Mouse (Mus musculus): Measurements from ENCODE around the gene Srrm2. TPM values are rescaled to one million over a fixed set of nuclear protein-coding genes. Genes with fewer than 3 reads are reported as not detected.

Srrm2 gene
- total and polyA plus RNA-seq, 3 experiments = 26.7 to 383 (median 90.4) TPM

GRCm38 (mm10) chr17:23823018-23823417, 32.7 kb downstream of the Srrm2 start:
- DNase-seq (ENCODE audit: extremely low read depth) = no peak
- H3K79me2 ChIP-seq (replicated peaks; ENCODE audit: control insufficient read depth, extremely low read depth, insufficient read depth, poor library complexity, severe bottlenecking) = peaks cover 27% of the 10 kb centered on the region
- no peak overlapping the region for H3K4me3 ChIP-seq (replicated peaks in 1 of 3; ENCODE audit: low read depth in 2 of 3, low read length in 2 of 3, poor library complexity in 1 of 3)
- no peaks in the 10 kb centered on the region for H3K27me3 ChIP-seq (replicated peaks)
- H3K9me3 ChIP-seq (replicated peaks; ENCODE audit: low read length) = peaks cover 5% of the 10 kb centered on the region
- in situ Hi-C loops (cut with MboI; ENCODE audit: low pct_ligation_motif_present, low pct_unique_long_range_greater_than_20kb, low sequenced_read_pairs) (no loop called here), dilution Hi-C loops (cut with MboI; ENCODE audit: extremely low pct_ligation_motif_present, extremely low pct_unique_long_range_greater_than_20kb, low sequenced_read_pairs) (no loop called here)
- no peak overlapping the region for H3K9ac ChIP-seq (ENCODE audit: insufficient read depth, low read depth)
- peaks cover 2 to 22% of the 10 kb centered on the region in 2 experiments; a peak in 3 of 4 replicates for H3K4me1 ChIP-seq (ENCODE audit: control insufficient read depth in 1 of 2, insufficient read depth in 2 of 2)
- H3K4me2 ChIP-seq (ENCODE audit: insufficient read depth, low read depth, poor library complexity, severe bottlenecking) = no peak overlapping the region
- peaks cover 80 to 93% of the 10 kb centered on the region in 2 experiments for H3K36me3 ChIP-seq (replicated peaks in 1 of 2; ENCODE audit: control insufficient read depth in 1 of 2, insufficient read depth in 1 of 2, low read length in 1 of 2)
- TF ChIP-seq HCFC1 (IDR thresholded peaks at IDR 0.05; ENCODE audit: low read depth, low read length) (no peak), MAX (IDR thresholded peaks at IDR 0.05; ENCODE audit: low read length) (no peak), NRF1 (IDR thresholded peaks at IDR 0.05; ENCODE audit: low read depth, low read length) (no peak), ETS1 (conservative IDR thresholded peaks at IDR 0.05; ENCODE audit: low read depth, low read length) (no peak), GABPA (IDR thresholded peaks at IDR 0.05; ENCODE audit: insufficient replicate concordance, low read depth, low read length) (no peak), MAFK (IDR thresholded peaks at IDR 0.05; ENCODE audit: insufficient replicate concordance, low read length) (no peak), RCOR1 (conservative IDR thresholded peaks at IDR 0.05; ENCODE audit: low read depth, low read length) (no peak), ZNF384 (IDR thresholded peaks at IDR 0.05; ENCODE audit: low read depth, low read length) (no peak), UBTF (IDR thresholded peaks at IDR 0.05; ENCODE audit: low read depth, low read length) (no peak), CTCF (conservative IDR thresholded peaks at IDR 0.05 in 1 of 2, IDR thresholded peaks at IDR 0.05 in 1 of 2; ENCODE audit: low read depth in 2 of 2, low read length in 2 of 2) (no peak)
- H3K27ac ChIP-seq (ENCODE audit: insufficient read depth, low read depth) = no peak overlapping the region

- no peaks in the 10 kb centered on the region for H3K27me3 ChIP-seq (replicated peaks)
- TF ChIP-seq NRF1 (IDR thresholded peaks at IDR 0.05; ENCODE audit: low read depth, low read length) = no peak
- peak; percentile 96 for TF ChIP-seq POLR2AphosphoS2 (IDR thresholded peaks at IDR 0.05; ENCODE audit: low read depth, low read length)
- TF ChIP-seq MEF2A (IDR thresholded peaks at IDR 0.05; ENCODE audit: borderline replicate concordance, low read depth, low read length) = no peak
- peaks cover 74 to 87% of the 10 kb centered on the region in 2 experiments for H3K36me3 ChIP-seq (replicated peaks in 1 of 2; ENCODE audit: control insufficient read depth in 1 of 2, insufficient read depth in 1 of 2, low read length in 1 of 2)
- H3K27ac ChIP-seq (ENCODE audit: insufficient read depth, low read depth) = no peak overlapping the region
- H3K4me1 ChIP-seq (ENCODE audit: control insufficient read depth in 1 of 2, insufficient read depth in 2 of 2) = peaks cover 2 to 23% of the 10 kb centered on the region in 2 experiments; a peak in 3 of 4 replicates
- in situ Hi-C loops (cut with MboI; ENCODE audit: low pct_ligation_motif_present, low pct_unique_long_range_greater_than_20kb, low sequenced_read_pairs) (no loop called here), dilution Hi-C loops (cut with MboI; ENCODE audit: extremely low pct_ligation_motif_present, extremely low pct_unique_long_range_greater_than_20kb, low sequenced_read_pairs) (no loop called here)
- peaks cover 28% of the 10 kb centered on the region for H3K79me2 ChIP-seq (replicated peaks; ENCODE audit: control insufficient read depth, extremely low read depth, insufficient read depth, poor library complexity, severe bottlenecking)
- H3K9ac ChIP-seq (ENCODE audit: insufficient read depth, low read depth) = no peak overlapping the region
- no peak for DNase-seq (ENCODE audit: extremely low read depth)
- H3K4me3 ChIP-seq (replicated peaks in 1 of 3; ENCODE audit: low read depth in 2 of 3, low read length in 2 of 3, poor library complexity in 1 of 3) = no peak overlapping the region
- no peak overlapping the region for H3K4me2 ChIP-seq (ENCODE audit: insufficient read depth, low read depth, poor library complexity, severe bottlenecking)
- peaks cover 3% of the 10 kb centered on the region for H3K9me3 ChIP-seq (replicated peaks; ENCODE audit: low read length)
Observed at GRCm38 (mm10) chr17:23823614-23824013, 33.3 kb downstream of the Srrm2 start.

GRCm38 (mm10) chr17:23825591-23825990, 35.3 kb downstream of the Srrm2 start:
- no peak overlapping the region for H3K4me2 ChIP-seq (ENCODE audit: insufficient read depth, low read depth, poor library complexity, severe bottlenecking)
- peaks cover 22% of the 10 kb centered on the region for H3K79me2 ChIP-seq (replicated peaks; ENCODE audit: control insufficient read depth, extremely low read depth, insufficient read depth, poor library complexity, severe bottlenecking)
- H3K4me3 ChIP-seq (replicated peaks in 1 of 3; ENCODE audit: low read depth in 2 of 3, low read length in 2 of 3, poor library complexity in 1 of 3) = no peak overlapping the region
- in situ Hi-C loops (cut with MboI; ENCODE audit: low pct_ligation_motif_present, low pct_unique_long_range_greater_than_20kb, low sequenced_read_pairs) = no loop called here
- no peak overlapping the region for H3K9ac ChIP-seq (ENCODE audit: insufficient read depth, low read depth)
- no peak overlapping the region for H3K27ac ChIP-seq (ENCODE audit: insufficient read depth, low read depth)
- dilution Hi-C loops (cut with MboI; ENCODE audit: extremely low pct_ligation_motif_present, extremely low pct_unique_long_range_greater_than_20kb, low sequenced_read_pairs) = no loop called here
- H3K27me3 ChIP-seq (replicated peaks) = no peaks in the 10 kb centered on the region
- H3K4me1 ChIP-seq (ENCODE audit: control insufficient read depth in 1 of 2, insufficient read depth in 2 of 2) = peaks cover 2 to 32% of the 10 kb centered on the region in 2 experiments; a peak in 3 of 4 replicates
- TF ChIP-seq CHD2 (IDR thresholded peaks at IDR 0.05; ENCODE audit: low read length) = 0 out of 2 replicates have a peak, but pooled peaks have one; percentile 20
- TF ChIP-seq POLR2AphosphoS2 (IDR thresholded peaks at IDR 0.05; ENCODE audit: low read depth, low read length) = no peak; the same call in 1 of the 2 replicates
- TF ChIP-seq MAX (IDR thresholded peaks at IDR 0.05; ENCODE audit: low read length) = no peak
- no peak for TF ChIP-seq ZKSCAN1 (IDR thresholded peaks at IDR 0.05; ENCODE audit: borderline replicate concordance, low read depth, low read length)
- no peak for TF ChIP-seq GABPA (IDR thresholded peaks at IDR 0.05; ENCODE audit: insufficient replicate concordance, low read depth, low read length)
- no peak for TF ChIP-seq PAX5 (IDR thresholded peaks at IDR 0.05; ENCODE audit: low read length)
- no peak for TF ChIP-seq USF2 (conservative IDR thresholded peaks at IDR 0.05; ENCODE audit: low read depth, low read length)
- no peak for TF ChIP-seq MEF2A (IDR thresholded peaks at IDR 0.05; ENCODE audit: borderline replicate concordance, low read depth, low read length)
- peak; percentile 65; the same call in 1 of the 2 replicates for TF ChIP-seq ZMIZ1 (IDR thresholded peaks at IDR 0.05; ENCODE audit: low read depth, low read length)
- TF ChIP-seq TCF12 (IDR thresholded peaks at IDR 0.05; ENCODE audit: low read depth, low read length) = no peak
- no peak for TF ChIP-seq BHLHE40 (IDR thresholded peaks at IDR 0.05; ENCODE audit: low read depth, low read length)
- H3K36me3 ChIP-seq (replicated peaks in 1 of 2; ENCODE audit: control insufficient read depth in 1 of 2, insufficient read depth in 1 of 2, low read length in 1 of 2) = peaks cover 55 to 67% of the 10 kb centered on the region in 2 experiments
- H3K9me3 ChIP-seq (replicated peaks; ENCODE audit: low read length) = no peaks in the 10 kb centered on the region
- DNase-seq (ENCODE audit: extremely low read depth) = no peak

Data from CH12.LX (cell line).